ENCODE assay signal across 21 mouse cellular contexts in the genomic region with DNA sequence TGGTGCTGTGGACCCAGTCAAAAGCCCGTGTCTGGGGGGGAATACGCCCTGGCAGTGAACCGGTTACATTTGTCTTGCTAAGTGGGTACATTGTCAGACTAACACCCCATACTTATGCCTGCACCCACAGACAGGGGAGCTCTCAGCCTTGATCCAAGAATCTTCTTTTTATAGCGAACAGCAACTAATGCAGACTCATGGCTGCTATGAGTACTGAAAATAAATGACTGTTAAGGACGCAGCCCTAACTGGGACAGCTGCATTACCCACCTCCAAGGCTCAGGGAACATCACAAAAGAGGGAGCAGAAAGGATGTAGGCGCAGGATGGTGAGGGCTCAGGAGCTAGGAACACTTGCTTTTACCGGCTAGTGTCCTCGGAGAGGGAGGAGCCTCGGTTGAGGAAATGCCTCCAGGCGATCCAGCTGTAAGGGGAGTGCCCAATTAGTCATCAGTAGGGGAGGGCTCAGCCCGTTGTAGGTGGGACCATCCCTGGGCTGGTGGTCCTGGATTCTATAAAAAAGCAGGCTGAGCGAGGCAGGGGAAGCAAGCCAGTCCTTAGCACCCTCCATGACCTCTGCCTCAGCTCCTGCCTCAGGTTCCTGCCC. TPM values are rescaled to one million over a fixed set of nuclear protein-coding genes. Genes with fewer than 3 reads are reported as not detected.
A peak's percentile ranks its signal among the peaks of the same experiment; 100 is the strongest.
DNase-seq lines count a peak whose midpoint lies in the region; ATAC-seq lines count a peak whose summit lies in the region.
"Had no signal": no experiment of that assay in that cellular context is flagged by ENCODE, and none has a peak within 500 bp of the region (broad histone marks: within the 10 kb centered on the region; RNA-seq: fewer than 3 reads in every experiment).

No protein-coding gene starts in this region.

- no peak overlapping the region for H3K4me3 ChIP-seq in embryonic facial prominence, embryonic 10.5 days
- H3K4me3 ChIP-seq: gastrocnemius, adult 2 months; liver, embryonic 15.5 days; midbrain, embryonic 12.5 days had no signal

- WGBS in embryonic facial prominence, embryonic 10.5 days = 43% methylated on average over 12 of the region's 12 CpGs

- H3K36me3 ChIP-seq in embryonic facial prominence, embryonic 10.5 days (replicated peaks) = peaks cover 18% of the 10 kb centered on the region

- no peak overlapping the region for H3K27ac ChIP-seq in embryonic facial prominence, embryonic 10.5 days (replicated peaks)
- H3K27ac ChIP-seq: gastrocnemius, adult 2 months; liver, embryonic 15.5 days; midbrain, embryonic 12.5 days had no signal

- ATAC-seq in megakaryocyte progenitor cell, adult 5-6 weeks (replicated peaks; ENCODE audit: poor library complexity) = no peak
- ATAC-seq: forebrain, embryonic 14.5 days; hindbrain, embryonic 16.5 days had no signal

- peak; percentile 49 to 64 for DNase-seq in frontal cortex, postnatal 36 days (ENCODE audit: low spot score in 2 of 2)
- no peak for DNase-seq in frontal cortex, postnatal 25 days (ENCODE audit: low spot score in 2 of 2)
- DNase-seq in right cerebral cortex, adult 18-20 months = peak; percentile 65
- DNase-seq in right cerebral cortex, postnatal 10 days (ENCODE audit: low spot score in 2 of 2) = no peak
- peak; percentile 32 for DNase-seq in embryonic facial prominence, embryonic 10.5 days (ENCODE audit: low spot score)
- DNase-seq in urinary bladder, adult 18-20 months (ENCODE audit: low spot score in 2 of 2) = no peak
- DNase-seq in urinary bladder, postnatal 25 days (ENCODE audit: low spot score) = no peak
- DNase-seq: cerebellum, postnatal 14 days; gastrocnemius, adult 2 months; heart, adult 11 months; heart, postnatal 4 days; kidney, adult 8-10 months; kidney, postnatal 25 days; lung, postnatal 10 days; thymus, postnatal 14 days had no signal

- H3K27me3 ChIP-seq in embryonic facial prominence, embryonic 10.5 days (replicated peaks; ENCODE audit: low read depth, poor library complexity, severe bottlenecking) = no peaks in the 10 kb centered on the region; the same call in 1 of the 2 replicates
- H3K27me3 ChIP-seq: CH12.LX; midbrain, embryonic 12.5 days had no signal

- H3K9me3 ChIP-seq in embryonic facial prominence, embryonic 10.5 days = no peaks in the 10 kb centered on the region
- H3K9me3 ChIP-seq: liver, embryonic 15.5 days; midbrain, embryonic 12.5 days had no signal

- peaks cover 3% of the 10 kb centered on the region; the same call in 1 of the 2 replicates for H3K4me1 ChIP-seq in embryonic facial prominence, embryonic 10.5 days
- H3K4me1 ChIP-seq: liver, embryonic 15.5 days; midbrain, embryonic 12.5 days had no signal

RNA-seq across cellular contexts. Expression of gene Rasl10a, which starts 11.5 kb away (rescaled TPM):
- polyA plus RNA-seq in embryonic facial prominence, embryonic 10.5 days (2016; fragmentation: Nextera tagmentation; extraction: Ambion mirVana) = 0.54 and 0.56 TPM in 2 replicates
- not detected in 2 replicates for total RNA-seq in megakaryocyte progenitor cell, adult 5-6 weeks (2015)
- not detected in 2 replicates for total RNA-seq in megakaryocyte progenitor cell, adult 5-6 weeks (2017)
- total RNA-seq: gastrocnemius, adult 2 months had no signal

RNA-seq across cellular contexts. Expression of gene Gas2l1, which starts 18.7 kb away (rescaled TPM):
- 25.3 and 25.7 TPM in 2 replicates for polyA plus RNA-seq in embryonic facial prominence, embryonic 10.5 days (2016; fragmentation: Nextera tagmentation; extraction: Ambion mirVana)
- 0.22 and 0.46 TPM in 2 replicates for total RNA-seq in megakaryocyte progenitor cell, adult 5-6 weeks (2015)
- 0.58 TPM in 1 of 2 replicates, not detected in the other for total RNA-seq in megakaryocyte progenitor cell, adult 5-6 weeks (2017)

RNA-seq across cellular contexts. Expression of gene Rhbdd3, which starts 52.3 kb away (rescaled TPM):
- polyA plus RNA-seq in embryonic facial prominence, embryonic 10.5 days (2016; fragmentation: Nextera tagmentation; extraction: Ambion mirVana) = 30.8 and 31.9 TPM in 2 replicates
- 8.5 and 10.2 TPM in 2 replicates for total RNA-seq in megakaryocyte progenitor cell, adult 5-6 weeks (2015)
- 22.2 and 33.8 TPM in 2 replicates for total RNA-seq in megakaryocyte progenitor cell, adult 5-6 weeks (2017)

RNA-seq across cellular contexts. Expression of gene Ewsr1, which starts 52.6 kb away (rescaled TPM):
- 961 and 969 TPM in 2 replicates for polyA plus RNA-seq in embryonic facial prominence, embryonic 10.5 days (2016; fragmentation: Nextera tagmentation; extraction: Ambion mirVana)
- total RNA-seq in megakaryocyte progenitor cell, adult 5-6 weeks (2015) = 183 and 217 TPM in 2 replicates
- total RNA-seq in megakaryocyte progenitor cell, adult 5-6 weeks (2017) = 513 and 628 TPM in 2 replicates

RNA-seq across cellular contexts. Expression of gene Ap1b1, which starts 59.8 kb away (rescaled TPM):
- polyA plus RNA-seq in embryonic facial prominence, embryonic 10.5 days (2016; fragmentation: Nextera tagmentation; extraction: Ambion mirVana) = 58.6 and 60.2 TPM in 2 replicates
- 29.3 and 36.5 TPM in 2 replicates for total RNA-seq in megakaryocyte progenitor cell, adult 5-6 weeks (2015)
- 39.2 and 41.6 TPM in 2 replicates for total RNA-seq in megakaryocyte progenitor cell, adult 5-6 weeks (2017)

Comparison
In these comparisons a context has a peak if more than half of its experiments do, and no peak if none do; other contexts are left out.
1. DNase-seq: peak in frontal cortex, postnatal 36 days (2 of 2), right cerebral cortex, adult 18-20 months (single experiment) and embryonic facial prominence, embryonic 10.5 days (single experiment); none in frontal cortex, postnatal 25 days (0 of 2), right cerebral cortex, postnatal 10 days (0 of 2), urinary bladder, adult 18-20 months (0 of 2) and urinary bladder, postnatal 25 days (single experiment).